Mouse (Mus musculus) C2C12 (cell line): ENCODE measurements at regions not wholly inside any gene's neighbourhood (a gene's known extent, or its start where the extent isn't known, plus 50 kb on each side); places are given as distances from the start of the nearest gene placed in this dataset.

Experiments used
- CEBPB ChIP-seq: IDR thresholded peaks from one replicate; pipeline ENCODE4 v1.6.1; 2011; ENCODE audit warnings: low read depth, mild to moderate bottlenecking, control low read depth, moderate library complexity
- CTCF ChIP-seq: IDR thresholded peaks from one replicate; pipeline ENCODE4 v1.5.1; 2011; ENCODE audit not compliant: control insufficient read depth, insufficient read depth, insufficient read length
- MAX ChIP-seq: IDR thresholded peaks from one replicate; pipeline ENCODE4 v1.6.1; 2011; ENCODE audit warnings: mild to moderate bottlenecking, control low read depth
- MYOD1 ChIP-seq: IDR thresholded peaks from one replicate; pipeline ENCODE4 v1.6.1; 2011; ENCODE audit warnings: low read depth; ENCODE audit not compliant: control insufficient read depth, insufficient read length
- MYOG ChIP-seq: IDR thresholded peaks from one replicate; pipeline ENCODE4 v1.6.1; 2011; ENCODE audit not compliant: control insufficient read depth, insufficient read length; ENCODE audit errors: extremely low read depth
- USF1 ChIP-seq: IDR thresholded peaks from one replicate; pipeline ENCODE4 v1.6.1; 2011; ENCODE audit warnings: low read depth, mild to moderate bottlenecking, control low read depth, moderate library complexity

DNA sequence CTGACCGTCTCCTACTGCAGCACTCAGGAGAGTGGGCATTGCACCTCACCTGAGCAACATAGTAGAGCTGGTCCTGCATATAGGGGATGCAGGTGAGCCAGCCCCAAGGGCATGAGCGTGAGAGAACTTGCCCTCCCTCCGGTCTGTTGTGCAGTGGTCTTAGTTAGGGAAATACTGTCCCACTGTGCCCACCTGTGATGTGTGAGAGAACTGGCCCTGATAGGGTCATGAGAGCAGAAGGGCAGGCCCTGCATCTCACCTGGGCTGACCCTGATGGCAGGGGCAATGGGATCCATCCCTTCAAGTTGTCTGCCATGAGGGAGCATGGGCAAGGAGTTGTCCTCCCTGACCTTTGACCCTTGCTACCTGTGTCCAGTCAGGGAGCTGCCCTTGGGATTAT lies 305.3 kb downstream of the Rapgef2 start:
- no peak for TF ChIP-seq CTCF
- TF ChIP-seq CEBPB, result no peak
- TF ChIP-seq MAX, result no peak
- no peak for TF ChIP-seq MYOG
- TF ChIP-seq USF1, result no peak
- no peak for TF ChIP-seq MYOD1
